Mouse (Mus musculus): ENCODE results near the gene Wap. TPM values are rescaled to one million over a fixed set of nuclear protein-coding genes. Genes with fewer than 3 reads are reported as not detected.

The Wap gene
- polyA plus RNA-seq, 1 experiment, result not detected

- no peak overlapping the region for H3K27ac ChIP-seq (ENCODE audit: insufficient read depth, low read length)
- 82% methylated on average over 19 of the region's 19 CpGs for WGBS
- DNase-seq (ENCODE audit: low read depth in 1 of 2, low spot score in 2 of 2), result no peak
Measured at GRCm38 (mm10) chr11:6598191-6598889, 40.1 kb downstream of the Wap start.

GRCm38 (mm10) chr11:6597523-6597922 lies 40.9 kb downstream of the Wap start:
- no peak for TF ChIP-seq CTCF (IDR thresholded peaks at IDR 0.05; ENCODE audit: extremely low read depth, insufficient read depth, insufficient read length, insufficient replicate concordance)
- no peak for TF ChIP-seq POLR2A (IDR thresholded peaks at IDR 0.05; ENCODE audit: low read depth, low read length)
- Histone ChIP-seq H3K36me3 (ENCODE audit: control insufficient read depth, insufficient read depth, low read length) (peaks cover 60% of the 10 kb centered on the region), H3K4me3 (ENCODE audit: extremely low read depth, insufficient read depth, insufficient read length) (no peak overlapping the region), H3K27ac (ENCODE audit: insufficient read depth, low read length) (no peak overlapping the region), H3K27me3 (ENCODE audit: control insufficient read depth, insufficient read depth, low read length) (no peaks in the 10 kb centered on the region), H3K4me1 (ENCODE audit: control insufficient read depth, insufficient read depth, insufficient read length) (no peaks in the 10 kb centered on the region)
- no peak for DNase-seq (ENCODE audit: low read depth in 1 of 2, low spot score in 2 of 2)
- 85% methylated on average over 7 of the region's 7 CpGs for WGBS

More at GRCm38 (mm10) chr11:6598191-6598889, 40.1 kb downstream of the Wap start:
- Histone ChIP-seq H3K27me3 (ENCODE audit: control insufficient read depth, insufficient read depth, low read length) (no peaks in the 10 kb centered on the region), H3K36me3 (ENCODE audit: control insufficient read depth, insufficient read depth, low read length) (peaks cover 52% of the 10 kb centered on the region), H3K4me1 (ENCODE audit: control insufficient read depth, insufficient read depth, insufficient read length) (no peaks in the 10 kb centered on the region), H3K4me3 (ENCODE audit: extremely low read depth, insufficient read depth, insufficient read length) (no peak overlapping the region)
- TF ChIP-seq CTCF (IDR thresholded peaks at IDR 0.05; ENCODE audit: extremely low read depth, insufficient read depth, insufficient read length, insufficient replicate concordance) (no peak), POLR2A (IDR thresholded peaks at IDR 0.05; ENCODE audit: low read depth, low read length) (no peak)

- no peaks in the 10 kb centered on the region for H3K4me1 ChIP-seq (ENCODE audit: control insufficient read depth, insufficient read depth, insufficient read length)
- DNase-seq (ENCODE audit: low read depth in 1 of 2, low spot score in 2 of 2), result no peak
- no peaks in the 10 kb centered on the region for H3K27me3 ChIP-seq (ENCODE audit: control insufficient read depth, insufficient read depth, low read length)
- H3K36me3 ChIP-seq (ENCODE audit: control insufficient read depth, insufficient read depth, low read length), result peaks cover 68% of the 10 kb centered on the region
- TF ChIP-seq POLR2A (IDR thresholded peaks at IDR 0.05; ENCODE audit: low read depth, low read length), result no peak
- TF ChIP-seq CTCF (IDR thresholded peaks at IDR 0.05; ENCODE audit: extremely low read depth, insufficient read depth, insufficient read length, insufficient replicate concordance), result no peak
- 94% methylated on average over 3 of the region's 3 CpGs for WGBS
- H3K27ac ChIP-seq (ENCODE audit: insufficient read depth, low read length), result no peak overlapping the region
- H3K4me3 ChIP-seq (ENCODE audit: extremely low read depth, insufficient read depth, insufficient read length), result no peak overlapping the region
Measured at GRCm38 (mm10) chr11:6596616-6597015, 41.8 kb downstream of the Wap start.

- H3K27me3 ChIP-seq (ENCODE audit: control insufficient read depth, insufficient read depth, low read length), result no peaks in the 10 kb centered on the region
- 97% methylated on average over 6 of the region's 6 CpGs for WGBS
- TF ChIP-seq CTCF (IDR thresholded peaks at IDR 0.05; ENCODE audit: extremely low read depth, insufficient read depth, insufficient read length, insufficient replicate concordance) (no peak), POLR2A (IDR thresholded peaks at IDR 0.05; ENCODE audit: low read depth, low read length) (no peak)
- H3K27ac ChIP-seq (ENCODE audit: insufficient read depth, low read length), result no peak overlapping the region
- DNase-seq (ENCODE audit: low read depth in 1 of 2, low spot score in 2 of 2), result no peak
- peaks cover 71% of the 10 kb centered on the region for H3K36me3 ChIP-seq (ENCODE audit: control insufficient read depth, insufficient read depth, low read length)
- no peaks in the 10 kb centered on the region for H3K4me1 ChIP-seq (ENCODE audit: control insufficient read depth, insufficient read depth, insufficient read length)
- H3K4me3 ChIP-seq (ENCODE audit: extremely low read depth, insufficient read depth, insufficient read length), result no peak overlapping the region
Measured at GRCm38 (mm10) chr11:6596205-6596604, 42.2 kb downstream of the Wap start.

- 84% methylated on average over 5 of the region's 5 CpGs for WGBS
- Histone ChIP-seq H3K4me1 (ENCODE audit: control insufficient read depth, insufficient read depth, insufficient read length) (no peaks in the 10 kb centered on the region), H3K27me3 (ENCODE audit: control insufficient read depth, insufficient read depth, low read length) (no peaks in the 10 kb centered on the region), H3K36me3 (ENCODE audit: control insufficient read depth, insufficient read depth, low read length) (peaks cover 79% of the 10 kb centered on the region), H3K4me3 (ENCODE audit: extremely low read depth, insufficient read depth, insufficient read length) (no peak overlapping the region), H3K27ac (ENCODE audit: insufficient read depth, low read length) (no peak overlapping the region)
- no peak for DNase-seq (ENCODE audit: low read depth in 1 of 2, low spot score in 2 of 2)
- TF ChIP-seq CTCF (IDR thresholded peaks at IDR 0.05; ENCODE audit: extremely low read depth, insufficient read depth, insufficient read length, insufficient replicate concordance), result no peak
- no peak for TF ChIP-seq POLR2A (IDR thresholded peaks at IDR 0.05; ENCODE audit: low read depth, low read length)
Measured at GRCm38 (mm10) chr11:6595339-6595738, 43.1 kb downstream of the Wap start.

- peaks cover 83% of the 10 kb centered on the region for H3K36me3 ChIP-seq (ENCODE audit: control insufficient read depth, insufficient read depth, low read length)
- H3K27ac ChIP-seq (ENCODE audit: insufficient read depth, low read length), result no peak overlapping the region
- DNase-seq (ENCODE audit: low read depth in 1 of 2, low spot score in 2 of 2), result no peak
- no peak overlapping the region for H3K4me3 ChIP-seq (ENCODE audit: extremely low read depth, insufficient read depth, insufficient read length)
- no peaks in the 10 kb centered on the region for H3K27me3 ChIP-seq (ENCODE audit: control insufficient read depth, insufficient read depth, low read length)
- 92% methylated on average over 6 of the region's 6 CpGs for WGBS
- TF ChIP-seq POLR2A (IDR thresholded peaks at IDR 0.05; ENCODE audit: low read depth, low read length) (no peak), CTCF (IDR thresholded peaks at IDR 0.05; ENCODE audit: extremely low read depth, insufficient read depth, insufficient read length, insufficient replicate concordance) (no peak)
- H3K4me1 ChIP-seq (ENCODE audit: control insufficient read depth, insufficient read depth, insufficient read length), result no peaks in the 10 kb centered on the region
Measured at GRCm38 (mm10) chr11:6594845-6595244, 43.6 kb downstream of the Wap start.

GRCm38 (mm10) chr11:6593406-6593805 lies 45.0 kb downstream of the Wap start:
- Histone ChIP-seq H3K27me3 (ENCODE audit: control insufficient read depth, insufficient read depth, low read length) (no peaks in the 10 kb centered on the region), H3K4me3 (ENCODE audit: extremely low read depth, insufficient read depth, insufficient read length) (no peak overlapping the region), H3K4me1 (ENCODE audit: control insufficient read depth, insufficient read depth, insufficient read length) (peaks cover 7% of the 10 kb centered on the region; the same call in 1 of the 2 replicates), H3K27ac (ENCODE audit: insufficient read depth, low read length) (no peak overlapping the region), H3K36me3 (ENCODE audit: control insufficient read depth, insufficient read depth, low read length) (peaks cover 88% of the 10 kb centered on the region)
- no peak for TF ChIP-seq POLR2A (IDR thresholded peaks at IDR 0.05; ENCODE audit: low read depth, low read length)
- no peak for TF ChIP-seq CTCF (IDR thresholded peaks at IDR 0.05; ENCODE audit: extremely low read depth, insufficient read depth, insufficient read length, insufficient replicate concordance)
- 85% methylated on average over 11 of the region's 11 CpGs for WGBS
- DNase-seq (ENCODE audit: low read depth in 1 of 2, low spot score in 2 of 2), result no peak
